Mouse (Mus musculus) heart, postnatal 36 days (tissue): ENCODE results near the gene Nob1. TPM values are rescaled to one million over a fixed set of nuclear protein-coding genes. Genes with fewer than 3 reads are reported as not detected.

Source experiments
- DNase-seq, 2 experiments: peaks; one replicate each; pipeline ENCODE4 v3.0.0; 2021 to 2022
- intact Hi-C: fragments of 180-260 bp; cut with DNase I; formaldehyde crosslinking; loops from one replicate; pipeline ENCODE4 v1.15.1; 2025
- total RNA-seq, 2 experiments: library from RNA; stranded (reverse); gene quantifications; 2 replicates each; pipeline ENCODE4 v1.2.3; 2021

The Nob1 gene
- total RNA-seq = 10 to 100 TPM; 21.6 to 24.1 TPM

DNA sequence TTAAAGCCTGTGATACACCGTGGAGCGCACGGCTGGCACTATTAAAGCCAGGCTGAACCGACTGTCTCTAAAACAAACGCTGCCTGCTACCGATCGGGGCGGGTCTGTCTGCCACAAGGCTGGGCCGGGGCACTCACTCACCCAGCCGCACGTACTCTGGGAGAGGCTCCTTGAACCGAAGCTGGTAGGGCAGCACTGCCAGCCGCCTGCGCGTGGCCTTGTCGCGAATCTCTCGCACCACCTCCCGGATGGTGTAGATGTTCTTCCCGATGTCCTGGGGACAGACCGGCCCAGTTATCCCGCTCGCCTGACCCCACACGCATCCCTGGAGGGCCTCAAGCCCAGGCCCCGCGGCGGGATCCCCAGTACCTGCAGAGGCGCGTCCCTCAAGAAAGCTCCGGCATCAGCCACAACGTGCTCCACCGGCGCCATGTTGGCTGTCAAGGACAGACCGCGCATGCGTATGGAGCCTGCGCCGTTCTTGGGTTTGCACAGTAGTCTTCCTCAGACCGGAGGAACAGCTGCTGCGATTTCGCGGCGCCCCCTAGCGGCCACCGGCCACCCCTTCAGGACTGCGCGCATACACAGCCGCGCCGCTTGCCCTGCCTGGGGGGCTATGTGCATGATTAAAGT is at the start of gene Nob1:
Nob1 (minus strand) TSS at position 455 of the 633 bp plus-strand sequence.
- peak; percentile 97 to 98 for DNase-seq
- intact Hi-C loops = loop anchor here (2.0 to 10.0 kb wide), 3 partner anchors 36 to 322 kb away; no protein-coding TSS in a partner anchor

DNA sequence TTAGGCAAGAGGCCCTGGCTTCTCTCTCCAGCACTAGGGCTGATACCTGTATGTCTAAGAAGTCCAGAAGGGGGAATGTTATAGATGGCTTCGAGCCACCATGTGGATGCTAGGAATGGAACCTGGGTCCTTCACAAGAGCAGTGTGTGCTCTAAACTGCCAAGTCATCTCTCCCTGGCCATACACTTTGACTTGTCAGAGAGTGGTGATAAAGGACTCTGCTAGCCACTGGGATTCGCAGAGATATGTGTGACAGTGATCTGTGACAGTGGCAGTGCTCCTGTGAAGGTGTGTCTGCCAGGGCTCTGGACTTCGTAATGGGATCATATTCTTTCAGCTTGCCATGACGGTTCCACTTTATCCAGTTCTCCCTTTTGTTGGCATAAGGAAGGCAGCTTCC is 48.5 kb upstream of the Nob1 start:
- intact Hi-C loops = no loop called here
- no peak for DNase-seq

DNA sequence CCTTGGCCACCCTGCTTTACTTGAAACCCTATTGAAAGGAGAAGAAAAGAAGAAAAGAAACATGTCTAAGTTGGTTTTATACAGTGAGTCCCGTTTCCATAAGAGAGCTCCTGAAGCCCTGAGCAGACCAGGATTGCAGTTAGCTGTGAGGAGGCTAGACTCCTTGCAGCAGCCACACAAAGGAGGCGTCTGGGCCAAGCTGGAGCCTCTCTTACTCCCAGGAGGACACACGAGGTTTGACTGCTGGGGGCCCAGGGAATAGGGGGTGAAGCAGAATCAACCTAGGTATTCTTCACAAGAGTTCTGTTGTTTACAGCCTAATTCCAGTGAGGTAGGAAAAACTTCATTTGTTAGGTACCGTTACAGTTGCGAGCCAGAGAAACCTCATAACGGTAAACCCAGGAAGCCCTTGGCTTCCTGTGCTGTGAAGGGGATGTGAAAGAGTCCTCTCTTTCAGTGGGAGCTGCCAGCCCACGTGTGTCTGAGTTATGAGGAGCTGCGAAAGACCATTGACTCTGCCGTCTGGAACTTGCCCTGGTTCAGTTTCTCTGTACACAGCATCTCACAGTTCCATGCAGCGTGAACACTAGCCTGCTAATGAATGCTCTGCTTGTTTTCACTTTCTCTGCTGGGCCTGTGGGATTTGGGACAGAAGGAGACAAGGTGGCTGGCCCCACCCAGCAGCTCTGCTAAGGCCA is 47.7 kb upstream of the Nob1 start:
- no peak for DNase-seq
- intact Hi-C loops = no loop called here

GRCm38 (mm10) chr8:107470302-107470701 is 45.5 kb upstream of the Nob1 start:
- intact Hi-C loops = no loop called here
- no peak for DNase-seq

DNA sequence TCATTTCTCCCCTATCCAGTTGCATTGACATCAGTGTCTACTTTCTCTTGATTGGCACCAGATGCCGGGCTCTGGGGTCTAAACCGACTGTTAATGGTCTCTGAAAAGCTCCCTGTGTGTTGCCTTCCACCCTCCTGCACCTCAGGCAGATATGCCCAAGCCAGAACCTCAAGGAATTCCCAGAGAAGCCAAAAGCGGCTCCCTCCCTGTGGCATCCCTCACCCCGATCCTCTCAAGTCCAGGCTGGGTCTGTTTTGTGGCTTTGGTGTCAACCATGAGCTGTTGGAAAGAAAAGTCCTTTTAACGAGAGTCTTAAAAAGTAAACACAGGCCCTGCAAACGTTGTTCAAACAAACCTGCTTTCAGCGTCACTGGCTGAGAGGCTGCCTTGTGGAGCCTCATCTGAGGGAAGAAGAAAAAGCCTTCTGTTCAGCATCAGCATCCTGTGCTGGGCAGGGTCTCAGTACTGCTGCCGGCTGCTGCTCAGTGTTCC is 44.0 kb upstream of the Nob1 start:
- DNase-seq = no peak
- intact Hi-C loops = no loop called here

- intact Hi-C loops = no loop called here
- no peak for DNase-seq
Measured at GRCm38 (mm10) chr8:107466642-107467041, 41.8 kb upstream of the Nob1 start.

- no peak for DNase-seq
- intact Hi-C loops = no loop called here
Measured at GRCm38 (mm10) chr8:107465332-107465990, 40.6 kb upstream of the Nob1 start.

DNA sequence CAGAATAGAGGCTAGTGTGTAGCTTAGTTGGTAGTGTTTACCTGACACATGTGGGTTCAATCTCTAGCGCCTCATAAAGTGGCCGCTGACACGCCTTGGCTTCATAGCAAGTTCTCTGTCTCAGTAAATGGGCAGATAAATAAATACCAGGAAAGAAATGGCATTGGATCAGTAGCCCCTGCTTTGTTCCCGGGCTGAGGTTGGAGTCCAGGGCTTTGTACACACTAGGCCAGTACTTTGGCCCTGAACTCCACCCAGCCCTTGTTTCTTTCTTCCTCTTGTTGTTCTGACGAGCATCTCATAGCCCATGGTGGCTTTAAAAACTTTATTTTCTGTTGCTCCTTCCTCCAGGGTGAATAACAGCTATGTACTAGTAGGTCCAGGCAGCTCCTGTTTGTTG is 37.6 kb upstream of the Nob1 start:
- intact Hi-C loops = no loop called here
- no peak for DNase-seq

- DNase-seq = no peak
- intact Hi-C loops = no loop called here
Measured at GRCm38 (mm10) chr8:107458281-107458680, 33.4 kb upstream of the Nob1 start.

- DNase-seq = no peak
- intact Hi-C loops = no loop called here
Measured at GRCm38 (mm10) chr8:107457725-107458124, 32.9 kb upstream of the Nob1 start.

DNA sequence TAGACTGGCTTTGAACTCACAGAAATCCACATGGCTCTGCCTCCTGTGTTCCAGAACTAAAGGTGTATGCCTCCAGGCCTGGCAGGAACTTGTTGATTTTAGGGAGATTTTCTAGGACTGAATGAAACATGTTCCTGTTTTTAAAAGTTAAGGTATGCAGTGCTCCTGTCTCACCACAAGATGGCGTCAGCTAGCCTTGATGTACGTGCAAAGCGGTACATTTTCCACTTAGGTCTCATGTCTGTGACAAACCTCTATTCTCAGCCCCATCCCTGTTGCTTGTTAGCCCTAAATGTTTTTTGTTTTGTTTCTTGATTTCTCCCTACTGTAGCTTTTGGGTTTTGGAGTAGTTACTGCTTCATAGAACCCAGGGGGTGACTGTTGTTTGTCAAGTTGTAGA is 30.4 kb upstream of the Nob1 start:
- DNase-seq = peak; percentile 16 to 29
- intact Hi-C loops = loop anchor here (1.0 kb wide), 2 partner anchors 117 to 121 kb away; no protein-coding TSS in a partner anchor

- DNase-seq = no peak
- intact Hi-C loops = no loop called here
Measured at GRCm38 (mm10) chr8:107453386-107453785, 28.5 kb upstream of the Nob1 start.

- DNase-seq = no peak
- intact Hi-C loops = no loop called here
Measured at GRCm38 (mm10) chr8:107451414-107452066, 26.7 kb upstream of the Nob1 start.

- DNase-seq = no peak
- intact Hi-C loops = no loop called here
Measured at GRCm38 (mm10) chr8:107449655-107450054, 24.8 kb upstream of the Nob1 start.

- no peak for DNase-seq
- intact Hi-C loops = no loop called here
Measured at GRCm38 (mm10) chr8:107449130-107449529, 24.3 kb upstream of the Nob1 start.

DNA sequence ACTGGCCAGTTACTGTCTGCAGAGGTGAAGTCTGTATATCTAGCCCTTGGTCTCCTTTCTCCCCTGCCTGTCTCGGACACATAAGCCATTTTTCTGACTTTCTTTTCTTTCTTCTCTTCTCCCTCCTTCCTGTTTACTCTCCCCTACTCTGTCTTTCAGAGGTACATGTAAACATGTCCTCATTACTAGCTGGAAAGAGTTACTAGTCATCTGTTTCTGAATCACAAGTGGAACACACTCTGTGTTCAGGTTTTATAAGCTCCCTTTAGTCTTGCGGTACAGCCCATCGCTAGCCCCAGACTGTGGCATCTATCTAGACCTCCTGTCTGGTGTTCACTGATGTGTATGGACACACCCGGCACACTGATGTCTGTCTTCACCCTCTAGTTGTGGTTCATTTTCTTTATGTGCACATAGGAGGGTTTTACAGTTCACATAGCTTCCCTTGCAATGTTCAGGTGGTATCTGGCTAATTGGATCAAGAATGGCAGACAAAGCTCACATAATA is 23.6 kb upstream of the Nob1 start:
- DNase-seq = no peak
- intact Hi-C loops = no loop called here

DNA sequence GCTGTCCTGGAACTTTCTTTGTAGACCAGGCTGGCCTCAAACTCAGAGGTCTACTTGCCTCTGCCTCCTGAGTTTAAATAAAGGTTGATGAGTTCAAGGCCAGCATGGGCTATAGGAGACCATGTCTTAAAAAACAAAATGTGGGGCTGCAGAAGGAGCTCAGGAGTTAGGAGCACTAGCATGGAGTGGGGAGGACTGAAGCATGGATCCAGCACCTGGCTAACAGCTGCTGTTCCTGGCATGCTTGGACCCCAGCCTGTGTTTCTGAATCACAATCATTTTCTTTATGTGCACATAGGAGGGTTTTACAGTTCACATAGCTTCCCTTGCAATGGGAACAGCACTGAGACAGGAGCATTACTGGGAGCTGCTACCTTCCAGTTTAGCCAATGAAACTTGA is 22.9 kb upstream of the Nob1 start:
- no peak for DNase-seq
- intact Hi-C loops = no loop called here

DNA sequence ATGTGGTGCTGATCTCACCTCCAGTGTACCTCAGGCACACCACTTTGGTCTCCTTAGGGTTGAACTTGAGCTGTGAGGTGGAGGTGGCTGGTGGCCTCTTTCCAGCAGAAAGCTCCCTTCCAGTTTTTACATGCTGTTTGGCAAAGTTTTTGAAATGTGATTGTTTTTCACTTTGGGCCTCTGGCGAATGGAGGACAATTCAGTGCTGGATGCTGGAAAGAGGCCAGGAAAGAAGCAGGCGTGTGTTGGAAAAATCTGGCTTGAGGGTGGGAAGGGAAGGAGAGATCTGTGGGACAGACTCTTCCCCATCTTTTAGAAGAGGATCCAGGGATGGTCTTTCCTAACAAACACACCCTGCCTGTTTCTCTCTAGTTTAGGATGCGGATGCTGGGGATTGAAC is 19.8 kb upstream of the Nob1 start:
- peak; percentile 15 to 24 for DNase-seq
- intact Hi-C loops = no loop called here

GRCm38 (mm10) chr8:107439880-107440625 is 15.2 kb upstream of the Nob1 start:
- intact Hi-C loops = no loop called here
- no peak for DNase-seq

DNA sequence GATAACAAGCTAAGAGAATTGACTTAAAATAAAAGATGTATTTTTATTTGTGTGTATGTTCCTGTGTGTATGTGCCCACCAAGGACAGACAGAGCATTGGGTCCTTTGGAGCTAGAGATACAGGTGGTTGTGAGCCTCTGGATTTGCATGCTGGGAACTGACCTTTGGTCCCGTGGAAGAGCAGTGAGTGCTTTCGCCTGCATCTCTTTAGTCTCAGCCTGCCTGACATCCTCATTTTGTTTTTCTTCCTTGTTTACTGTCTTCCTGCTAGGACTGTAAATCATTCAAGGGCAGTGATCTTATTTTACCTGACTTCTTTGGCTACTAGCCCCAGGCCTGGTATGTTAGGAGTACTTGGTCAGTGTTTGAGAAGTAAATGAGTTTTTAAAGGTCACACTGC is 12.9 kb upstream of the Nob1 start:
- no peak for DNase-seq
- intact Hi-C loops = no loop called here
